Mouse (Mus musculus): Measurements from ENCODE around the gene Hint1.

DNA sequence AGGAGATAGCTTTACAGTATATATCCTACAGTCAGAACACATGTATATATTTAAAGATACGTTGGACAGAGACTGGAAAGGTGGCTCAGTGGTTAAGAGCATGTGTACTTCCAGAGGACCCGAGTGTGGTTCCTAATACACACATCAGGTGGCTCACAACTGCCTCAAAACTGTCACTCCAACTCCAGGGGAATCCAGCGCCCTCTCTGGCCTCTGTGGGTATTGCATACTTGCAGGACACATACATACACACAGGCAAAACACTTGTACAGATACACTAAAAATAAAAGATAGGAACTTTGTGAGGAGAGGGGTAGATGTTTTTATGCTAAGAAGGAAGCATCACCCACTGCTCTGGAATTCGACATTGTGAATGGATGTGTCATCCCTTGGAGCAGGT lies 40.4 kb upstream of the Hint1 start:
- TF ChIP-seq CTCF (IDR thresholded peaks at IDR 0.05 in 2 of 3, conservative IDR thresholded peaks at IDR 0.05 in 1 of 3; ENCODE audit: control insufficient read depth in 1 of 3, insufficient read depth in 1 of 3, low read depth in 2 of 3, low read length in 3 of 3, poor library complexity in 1 of 3, severe bottlenecking in 1 of 3) (peak; percentile 37 to 45 (median 37)), POLR2A (IDR thresholded peaks at IDR 0.05; ENCODE audit: control insufficient read depth in 1 of 2, insufficient read depth in 1 of 2, low read depth in 1 of 2, low read length in 2 of 2, poor library complexity in 1 of 2) (no peak), ETS1 (IDR thresholded peaks at IDR 0.05; ENCODE audit: low read depth, low read length) (no peak), USF1 (IDR thresholded peaks at IDR 0.05; ENCODE audit: low read depth, low read length) (no peak), GATA1 (IDR thresholded peaks at IDR 0.05; ENCODE audit: low read depth, low read length) (no peak), EP300 (IDR thresholded peaks at IDR 0.05; ENCODE audit: low read depth in 1 of 2, low read length in 2 of 2) (no peak), KAT2A (conservative IDR thresholded peaks at IDR 0.05; ENCODE audit: low read depth, low read length) (no peak), TAL1 (IDR thresholded peaks at IDR 0.05; ENCODE audit: low read length) (no peak), BHLHE40 (IDR thresholded peaks at IDR 0.05; ENCODE audit: borderline replicate concordance, low read depth, low read length) (no peak), USF2 (IDR thresholded peaks at IDR 0.05; ENCODE audit: borderline replicate concordance in 1 of 2, insufficient read depth in 1 of 2, low read depth in 1 of 2, low read length in 2 of 2) (no peak), TCF12 (IDR thresholded peaks at IDR 0.05; ENCODE audit: low read depth, low read length) (no peak), ZMIZ1 (IDR thresholded peaks at IDR 0.05; ENCODE audit: low read depth, low read length) (no peak), JUND (IDR thresholded peaks at IDR 0.05; ENCODE audit: low read depth, low read length) (no peak)

All from MEL (cell line).